Mouse (Mus musculus): Measurements from ENCODE around the gene Ccl6.

GRCm38 (mm10) chr11:83581626-83582610 is 11.0 kb downstream of the Ccl6 start:
- no peak for TF ChIP-seq CTCF (IDR thresholded peaks at IDR 0.05; ENCODE audit: borderline replicate concordance, control insufficient read depth, extremely low read depth, insufficient read depth, low read length, poor library complexity)
- no peak for TF ChIP-seq POLR2A (IDR thresholded peaks at IDR 0.05; ENCODE audit: control insufficient read depth, extremely low read depth, insufficient read depth, low read length, poor library complexity)
